Mouse (Mus musculus) embryonic facial prominence, embryonic 14.5 days (tissue): ENCODE measurements around the gene Cd68. TPM values are rescaled to one million over a fixed set of nuclear protein-coding genes. Genes with fewer than 3 reads are reported as not detected.
"Not testable (repeated sequence)": the region's sequence is repeated elsewhere in the genome, so short reads cannot be mapped to it uniquely, and the experiment has no call there.

Source experiments
- ATAC-seq: fragments of 200-750 bp; cut with Nextera tagmentation; 2 replicates; pipeline ENCODE4 v1.8.0; 2017; ENCODE audit warnings: low read depth, moderate number of reproducible peaks, moderate TSS enrichment
- DNase-seq: peaks from one replicate; pipeline ENCODE4 v3.0.0-alpha.2; 2015; ENCODE audit warnings: low spot score
- H3K27ac ChIP-seq: fragments of 300-500 bp; sonication (generic); replicated peaks from 2 replicates; pipeline ENCODE4 v1.5.1; 2014; ENCODE audit warnings: low read depth, mild to moderate bottlenecking, low read length, moderate library complexity
- H3K27me3 ChIP-seq: fragments of 300-500 bp; sonication (generic); replicated peaks from 2 replicates; pipeline ENCODE4 v1.6.1; 2014; ENCODE audit warnings: low read length; ENCODE audit not compliant: control insufficient read depth, insufficient read depth
- H3K36me3 ChIP-seq: fragments of 300-500 bp; sonication (generic); 2 replicates; pipeline ENCODE4 v1.6.1; 2014; ENCODE audit warnings: low read length, mixed read lengths; ENCODE audit not compliant: control insufficient read depth, insufficient read depth
- H3K4me1 ChIP-seq: fragments of 300-500 bp; sonication (generic); 2 replicates; pipeline ENCODE4 v1.6.1; 2014; ENCODE audit warnings: antibody characterized with exemption, low read length; ENCODE audit not compliant: control insufficient read depth, insufficient read depth
- H3K4me2 ChIP-seq: fragments of 300-500 bp; sonication (generic); 2 replicates; pipeline ENCODE4 v1.6.1; 2014; ENCODE audit warnings: low read depth, mild to moderate bottlenecking, low read length, moderate library complexity, mixed read lengths
- H3K4me3 ChIP-seq: fragments of 300-500 bp; sonication (generic); 2 replicates; pipeline ENCODE4 v1.5.1; 2014; ENCODE audit warnings: low read depth, mild to moderate bottlenecking, low read length
- H3K9ac ChIP-seq: fragments of 300-500 bp; sonication (generic); 2 replicates; pipeline ENCODE4 v1.6.1; 2014; ENCODE audit warnings: low read depth, mild to moderate bottlenecking, low read length, moderate library complexity, mixed read lengths
- H3K9me3 ChIP-seq: fragments of 300-500 bp; sonication (generic); 2 replicates; pipeline ENCODE4 v1.6.1; 2016; ENCODE audit warnings: low read length; ENCODE audit not compliant: control insufficient read depth
- WGBS: fragments of 180-500 bp; shearing (Covaris S2); extraction: QIAGEN DNeasy Blood & Tissue Kit; methylation state at CpG from one replicate; pipeline ENCODE4 v1.1.7; 2014; 5-methylcytosine and 5-hydroxymethylcytosine counted together
- microRNA counts: library from miRNA; unstranded; fragments of <30 nt; microRNA quantifications from one replicate; lab custom pipeline; 2017
- microRNA-seq: library from miRNA; unstranded; fragments of <30 nt; microRNA quantifications from one replicate; pipeline ENCODE4, GENCODE M21; 2016; ENCODE audit warnings: borderline number of aligned reads
- polyA plus RNA-seq: library from polyadenylated mRNA; unstranded; fragments of >200 nt; fragmentation: Nextera tagmentation; extraction: Ambion mirVana; gene quantifications from 2 replicates; pipeline ENCODE4 v1.2.1, GENCODE M21; 2014

The Cd68 gene
- polyA plus RNA-seq, 1 experiment from 2014 or later, result 22.0 TPM

- H3K9ac ChIP-seq, result 0 out of 2 replicates have a peak within 1 kb of the TSS, but pooled peaks have one; percentile 28
- 61% methylated on average over 4 of the region's 5 CpGs for WGBS
Measured at GRCm38 (mm10) chr11:69617805-69618204, 48.1 kb downstream of the Cd68 start, which contains the start of gene Shbg. Shbg (minus strand) TSS chr11:69617905.

GRCm38 (mm10) chr11:69616781-69617180 is 49.2 kb downstream of the Cd68 start:
- H3K27ac ChIP-seq, result no peak overlapping the region
- H3K36me3 ChIP-seq, result no peaks in the 10 kb centered on the region
- H3K9me3 ChIP-seq, result no peaks in the 10 kb centered on the region
- H3K4me2 ChIP-seq, result no peak overlapping the region
- H3K27me3 ChIP-seq, result no peaks in the 10 kb centered on the region
- no peak for DNase-seq
- WGBS, result 46% methylated on average over 10 of the region's 10 CpGs
- ATAC-seq, result no peak
- H3K4me3 ChIP-seq, result no peak overlapping the region
- H3K4me1 ChIP-seq, result peaks cover 4% of the 10 kb centered on the region; the same call in 1 of the 2 replicates
- H3K9ac ChIP-seq, result 0 out of 2 replicates have a peak overlapping the region, but pooled peaks have one; percentile 28

More at GRCm38 (mm10) chr11:69617805-69618204, 48.1 kb downstream of the Cd68 start, which contains the start of gene Shbg:
- DNase-seq (no peak), ATAC-seq (no peak)
- Histone ChIP-seq H3K9me3 (no peaks in the 10 kb centered on the region), H3K36me3 (no peaks in the 10 kb centered on the region), H3K27me3 (no peaks in the 10 kb centered on the region), H3K4me2 (no peak within 1 kb of the TSS), H3K4me1 (peaks cover 5% of the 10 kb centered on the region), H3K4me3 (no peak within 1 kb of the TSS), H3K27ac (no peak within 1 kb of the TSS)

GRCm38 (mm10) chr11:69614257-69614588 is 51.7 kb downstream of the Cd68 start:
- H3K27me3 ChIP-seq, H3K36me3 ChIP-seq, DNase-seq, H3K4me3 ChIP-seq, H3K9ac ChIP-seq, H3K27ac ChIP-seq, H3K4me1 ChIP-seq, ATAC-seq, H3K9me3 ChIP-seq, H3K4me2 ChIP-seq: not testable (repeated sequence)
- 50% methylated on average over 11 of the region's 11 CpGs for WGBS

MicroRNAs within 50 kb of the gene (microRNA counts, 519-probe panel; counts per million panel counts)
- microRNA mmu-miR-1934 (lab: Ali Mortazavi, UCI) (19.3 counts per million), microRNA mmu-miR-467f (lab: Ali Mortazavi, UCI) (2,440 counts per million, percentile 47 among the panel's probes with 10 or more counts)

Small RNA genes within 50 kb of the gene (microRNA-seq; reads per million reads assigned to microRNA genes)
- gene Mir1934 (1.7 reads per million, percentile 2 among the genes with 10 or more reads in this experiment), gene Mir467f (not detected)

Other genes with a start within 250 kb of the Cd68 start
- gene Dnah2, start 117.0 kb downstream of the Cd68 start, polyA plus RNA-seq, result 6.2 and 6.5 TPM in 2 replicates
- 7.3 and 8.6 TPM in 2 replicates for gene Efnb3, start 105.9 kb downstream of the Cd68 start, polyA plus RNA-seq
- 18.4 and 19.8 TPM in 2 replicates for gene Wrap53, start 85.9 kb downstream of the Cd68 start, polyA plus RNA-seq
- 111 and 133 TPM in 2 replicates for gene Trp53, start 85.8 kb downstream of the Cd68 start, polyA plus RNA-seq
- 15.6 and 17.7 TPM in 2 replicates for gene Atp1b2, start 60.2 kb downstream of the Cd68 start, polyA plus RNA-seq
- not detected in 2 replicates for gene Shbg, start 48.2 kb downstream of the Cd68 start, polyA plus RNA-seq
- 15.6 and 16.6 TPM in 2 replicates for gene Sat2, start 44.1 kb downstream of the Cd68 start, polyA plus RNA-seq
- gene Fxr2, start 33.2 kb downstream of the Cd68 start, polyA plus RNA-seq, result 25.4 and 26.3 TPM in 2 replicates
- gene Sox15, start 10.8 kb downstream of the Cd68 start, polyA plus RNA-seq, result 1.7 and 2.9 TPM in 2 replicates
- gene Mpdu1, start 3.5 kb downstream of the Cd68 start, polyA plus RNA-seq, result 29.1 and 33.6 TPM in 2 replicates
- 525 and 575 TPM in 2 replicates for gene Eif4a1, start 6.3 kb upstream of the Cd68 start, polyA plus RNA-seq
- gene Senp3, start 15.9 kb upstream of the Cd68 start, polyA plus RNA-seq, result 73.6 and 88.4 TPM in 2 replicates
- 0.37 and 0.49 TPM in 2 replicates for gene Tnfsf13, start 19.6 kb upstream of the Cd68 start, polyA plus RNA-seq
- gene Tnfsf12, start 29.7 kb upstream of the Cd68 start, polyA plus RNA-seq, result 13.0 and 16.6 TPM in 2 replicates
- 6.0 and 6.6 TPM in 2 replicates for gene Tnfsfm13, start 29.9 kb upstream of the Cd68 start, polyA plus RNA-seq
- 39.3 and 39.7 TPM in 2 replicates for gene Polr2a, start 92.5 kb upstream of the Cd68 start, polyA plus RNA-seq
- 0.12 TPM in 1 of 2 replicates, not detected in the other for gene Slc35g3, start 95.8 kb upstream of the Cd68 start, polyA plus RNA-seq
- gene Zbtb4, start 99.8 kb upstream of the Cd68 start, polyA plus RNA-seq, result 3.5 and 3.9 TPM in 2 replicates
- gene Chrnb1, start 129.8 kb upstream of the Cd68 start, polyA plus RNA-seq, result 28.4 and 29.4 TPM in 2 replicates
- gene Fgf11, start 135.7 kb upstream of the Cd68 start, polyA plus RNA-seq, result 2.3 and 3.3 TPM in 2 replicates
- gene Tmem102, start 139.5 kb upstream of the Cd68 start, polyA plus RNA-seq, result 4.1 and 4.3 TPM in 2 replicates
- gene Gm39566, start 149.1 kb upstream of the Cd68 start, polyA plus RNA-seq, result not detected in 2 replicates
- gene Spem2, start 152.3 kb upstream of the Cd68 start, polyA plus RNA-seq, result not detected in 2 replicates
- 0.26 TPM in 1 of 2 replicates, not detected in the other for gene Spem1, start 156.0 kb upstream of the Cd68 start, polyA plus RNA-seq
- 8.3 and 10.6 TPM in 2 replicates for gene Nlgn2, start 171.6 kb upstream of the Cd68 start, polyA plus RNA-seq
- gene Tmem256, start 172.4 kb upstream of the Cd68 start, polyA plus RNA-seq, result 379 and 388 TPM in 2 replicates
- gene Plscr3, start 180.2 kb upstream of the Cd68 start, polyA plus RNA-seq, result 102 and 121 TPM in 2 replicates
- 3.2 and 3.7 TPM in 2 replicates for gene Tnk1, start 192.6 kb upstream of the Cd68 start, polyA plus RNA-seq
- not detected in 2 replicates for gene Tmem95, start 211.9 kb upstream of the Cd68 start, polyA plus RNA-seq
- 5.9 and 7.2 TPM in 2 replicates for gene Kctd11, start 215.3 kb upstream of the Cd68 start, polyA plus RNA-seq
- 1.5 and 2.1 TPM in 2 replicates for gene Acap1, start 229.4 kb upstream of the Cd68 start, polyA plus RNA-seq
- gene 2810408A11Rik, start 234.8 kb upstream of the Cd68 start, polyA plus RNA-seq, result 5.7 and 8.3 TPM in 2 replicates
- 10.1 and 10.3 TPM in 2 replicates for gene Neurl4, start 234.9 kb upstream of the Cd68 start, polyA plus RNA-seq
- gene Gps2, start 247.7 kb upstream of the Cd68 start, polyA plus RNA-seq, result 55.0 and 57.2 TPM in 2 replicates